Mouse (Mus musculus): ENCODE measurements around the gene Cdkn2b. TPM values are rescaled to one million over a fixed set of nuclear protein-coding genes. Genes with fewer than 3 reads are reported as not detected.

Cdkn2b gene
- 0.47 TPM for polyA plus RNA-seq (2017; shearing (Covaris generic))

DNA sequence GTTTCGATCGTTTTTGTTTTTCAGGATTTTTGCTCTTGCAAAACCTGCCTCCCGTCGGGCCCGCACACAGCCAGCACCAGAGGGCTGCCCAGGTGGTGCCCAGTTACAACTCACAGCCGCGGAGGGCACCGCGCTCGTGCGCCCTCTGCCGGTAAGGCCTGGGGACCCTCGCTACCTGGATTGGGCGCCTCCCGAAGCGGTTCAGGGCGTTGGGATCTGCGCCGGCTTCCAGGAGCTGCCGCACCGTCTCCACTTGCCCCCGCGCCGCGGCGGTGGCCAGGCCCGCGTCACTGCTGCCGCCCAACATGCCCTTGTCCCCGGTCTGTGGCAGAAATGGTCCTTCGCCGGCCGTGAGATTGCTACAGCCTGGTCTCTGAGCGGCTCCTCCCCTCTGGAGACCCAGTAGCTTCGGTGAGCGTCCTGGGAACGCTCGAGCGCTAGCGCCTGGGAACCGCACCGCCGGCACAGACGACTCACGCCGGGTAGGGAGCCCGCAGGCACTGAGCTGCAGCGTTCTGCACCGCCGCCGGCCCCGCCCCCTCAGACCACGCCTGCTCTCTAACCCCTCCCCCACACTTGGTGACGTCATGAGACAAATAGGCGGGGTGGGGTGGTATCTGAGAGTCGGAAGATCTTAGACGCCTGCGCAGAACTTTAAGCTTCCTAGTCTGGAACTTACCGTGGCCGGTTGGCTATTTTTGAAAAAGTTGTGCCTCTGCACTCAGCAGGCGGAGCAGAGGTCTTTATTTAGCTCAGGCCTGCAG, at the start of gene Cdkn2b:
TSS of gene Cdkn2b (minus strand) at position 549 of the 764 bp plus-strand sequence.

GRCm38 (mm10) chr4:89294486-89295440, 16.1 kb downstream of the Cdkn2b start, which contains the start of gene Cdkn2a:
Gene Cdkn2a (minus strand): TSS chr4:89294653.

Other genes with a start within 250 kb of the Cdkn2b start
- 47.2 TPM for gene Mtap, start 173.9 kb downstream of the Cdkn2b start, polyA plus RNA-seq (2017; shearing (Covaris generic))
- gene Cdkn2a, start 16.4 kb downstream of the Cdkn2b start, polyA plus RNA-seq (2017; shearing (Covaris generic)): not detected

Data from CD4-positive, CD25-positive, alpha-beta regulatory T cell (primary cell).